Mouse (Mus musculus): Measurements from ENCODE around the gene Bicd1.
"Not testable (repeated sequence)": the region's sequence is repeated elsewhere in the genome, so short reads cannot be mapped to it uniquely, and the experiment has no call there.

Gene Bicd1

GRCm38 (mm10) chr6:149408833-149409332 is at the start of gene Bicd1:
Bicd1 (plus strand) TSS chr6:149408886.
- peak; percentile 85 for DNase-seq (ENCODE audit: low read depth, low spot score)

GRCm38 (mm10) chr6:149362533-149362932 is 46.2 kb upstream of the Bicd1 start:
- not testable (repeated sequence) for DNase-seq (ENCODE audit: low read depth, low spot score)

GRCm38 (mm10) chr6:149365975-149366374 is 42.7 kb upstream of the Bicd1 start:
- not testable (repeated sequence) for DNase-seq (ENCODE audit: low read depth, low spot score)

- DNase-seq (ENCODE audit: low read depth, low spot score): no peak
Measured at GRCm38 (mm10) chr6:149366403-149366802, 42.3 kb upstream of the Bicd1 start.

GRCm38 (mm10) chr6:149374986-149375457 is 33.7 kb upstream of the Bicd1 start:
- peak; percentile 43 for DNase-seq (ENCODE audit: low read depth, low spot score)

- no peak for DNase-seq (ENCODE audit: low read depth, low spot score)
Measured at GRCm38 (mm10) chr6:149383531-149383930, 25.2 kb upstream of the Bicd1 start.

GRCm38 (mm10) chr6:149386389-149386788 is 22.3 kb upstream of the Bicd1 start:
- no peak for DNase-seq (ENCODE audit: low read depth, low spot score)

- DNase-seq (ENCODE audit: low read depth, low spot score): not testable (repeated sequence)
Measured at GRCm38 (mm10) chr6:149389626-149390025, 19.1 kb upstream of the Bicd1 start.

GRCm38 (mm10) chr6:149399396-149399795 is 9.3 kb upstream of the Bicd1 start:
- DNase-seq (ENCODE audit: low read depth, low spot score): no peak

GRCm38 (mm10) chr6:149409341-149409740 is 655 bp downstream of the Bicd1 start:
- DNase-seq (ENCODE audit: low read depth, low spot score): peak; percentile 6

GRCm38 (mm10) chr6:149409845-149410244 is 1.2 kb downstream of the Bicd1 start:
- DNase-seq (ENCODE audit: low read depth, low spot score): peak; percentile 3

GRCm38 (mm10) chr6:149413256-149413655 is 4.6 kb downstream of the Bicd1 start:
- DNase-seq (ENCODE audit: low read depth, low spot score): no peak

GRCm38 (mm10) chr6:149424748-149425147 is 16.1 kb downstream of the Bicd1 start:
- no peak for DNase-seq (ENCODE audit: low read depth, low spot score)

- no peak for DNase-seq (ENCODE audit: low read depth, low spot score)
Measured at GRCm38 (mm10) chr6:149439140-149439539, 30.5 kb downstream of the Bicd1 start.

- DNase-seq (ENCODE audit: low read depth, low spot score): peak; percentile 2
Measured at GRCm38 (mm10) chr6:149442884-149443283, 34.2 kb downstream of the Bicd1 start.

- DNase-seq (ENCODE audit: low read depth, low spot score): no peak
Measured at GRCm38 (mm10) chr6:149445854-149446253, 37.2 kb downstream of the Bicd1 start.

- DNase-seq (ENCODE audit: low read depth, low spot score): no peak
Measured at GRCm38 (mm10) chr6:149457324-149457723, 48.6 kb downstream of the Bicd1 start.

GRCm38 (mm10) chr6:149460971-149461370 is 52.3 kb downstream of the Bicd1 start:
- no peak for DNase-seq (ENCODE audit: low read depth, low spot score)

- no peak for DNase-seq (ENCODE audit: low read depth, low spot score)
Measured at GRCm38 (mm10) chr6:149471477-149471876, 62.8 kb downstream of the Bicd1 start.

GRCm38 (mm10) chr6:149472441-149472840 is 63.8 kb downstream of the Bicd1 start:
- DNase-seq (ENCODE audit: low read depth, low spot score): not testable (repeated sequence)

GRCm38 (mm10) chr6:149481868-149482267 is 73.2 kb downstream of the Bicd1 start:
- DNase-seq (ENCODE audit: low read depth, low spot score): not testable (repeated sequence)

- DNase-seq (ENCODE audit: low read depth, low spot score): no peak
Measured at GRCm38 (mm10) chr6:149494662-149495061, 86.0 kb downstream of the Bicd1 start.

GRCm38 (mm10) chr6:149495925-149496324 is 87.2 kb downstream of the Bicd1 start:
- no peak for DNase-seq (ENCODE audit: low read depth, low spot score)

All from forelimb bud, embryonic 11.5 days (tissue).